Mouse (Mus musculus) adipocyte (in vitro differentiated cells): ENCODE data around the gene Nxpe3.

Experiments
- DNase-seq: peaks from one replicate; pipeline ENCODE4 v3.0.0-alpha.2; 2016; ENCODE audit warnings: low spot score

Gene Nxpe3

DNA sequence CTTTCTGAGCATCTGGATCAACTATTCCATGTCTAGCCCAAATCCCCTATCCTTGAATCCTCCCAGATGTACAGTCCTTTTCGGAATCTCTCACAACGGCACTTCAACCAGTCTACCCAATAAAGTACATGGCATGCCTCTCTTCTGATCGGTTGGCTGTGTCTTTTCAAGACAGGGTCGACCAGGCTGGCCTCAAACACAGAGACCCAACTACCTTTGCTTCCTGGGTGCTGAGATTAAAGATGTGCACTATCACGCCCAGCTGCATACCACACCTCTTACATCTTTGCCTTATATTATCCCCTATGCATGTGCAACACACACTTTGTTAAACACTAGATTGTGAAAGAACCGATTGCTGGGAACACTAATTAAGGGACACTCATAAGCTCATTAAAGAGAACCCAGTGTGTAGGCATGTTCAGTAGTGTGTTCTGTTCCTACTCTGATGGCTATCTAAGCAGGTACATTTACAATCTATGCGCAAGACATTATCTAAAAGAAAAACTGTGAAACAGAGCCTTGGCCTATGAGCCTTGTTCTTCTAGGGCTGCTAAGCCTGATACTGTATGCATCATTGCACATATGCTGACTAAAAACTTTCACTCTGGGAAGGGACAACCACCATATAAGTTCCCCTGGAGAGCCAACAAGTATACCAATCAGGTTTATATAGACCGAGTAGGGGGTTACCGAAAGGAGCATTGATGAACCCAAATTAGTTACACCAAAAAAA lies 85.1 kb downstream of the Nxpe3 start:
- peak; percentile 43 for DNase-seq

- no peak for DNase-seq
These were observed 85.7 kb downstream of the Nxpe3 start for GRCm38 (mm10) chr16:55809345-55809744.

DNA sequence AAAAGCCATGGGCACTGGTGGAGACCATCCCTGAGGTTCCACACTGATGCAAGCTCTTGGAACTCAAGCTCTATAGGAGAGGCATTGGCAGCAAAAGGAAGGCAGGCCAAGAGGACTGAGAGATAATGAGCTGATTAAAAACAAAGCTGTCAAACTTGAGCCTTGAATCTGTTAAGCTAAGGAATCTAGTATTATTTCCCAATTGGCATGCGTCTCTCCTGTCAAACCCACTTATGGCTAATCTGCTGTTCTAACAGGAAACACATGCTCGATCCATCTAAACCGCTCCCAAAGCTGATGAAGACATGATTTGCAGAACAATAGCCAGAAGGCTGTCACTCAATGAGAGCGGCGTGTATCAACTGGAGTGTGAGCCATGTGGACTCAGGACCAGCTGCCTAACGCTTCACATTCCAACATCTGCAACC lies 87.6 kb downstream of the Nxpe3 start:
- DNase-seq = no peak

GRCm38 (mm10) chr16:55804799-55805198 lies 90.3 kb downstream of the Nxpe3 start:
- no peak for DNase-seq

DNA sequence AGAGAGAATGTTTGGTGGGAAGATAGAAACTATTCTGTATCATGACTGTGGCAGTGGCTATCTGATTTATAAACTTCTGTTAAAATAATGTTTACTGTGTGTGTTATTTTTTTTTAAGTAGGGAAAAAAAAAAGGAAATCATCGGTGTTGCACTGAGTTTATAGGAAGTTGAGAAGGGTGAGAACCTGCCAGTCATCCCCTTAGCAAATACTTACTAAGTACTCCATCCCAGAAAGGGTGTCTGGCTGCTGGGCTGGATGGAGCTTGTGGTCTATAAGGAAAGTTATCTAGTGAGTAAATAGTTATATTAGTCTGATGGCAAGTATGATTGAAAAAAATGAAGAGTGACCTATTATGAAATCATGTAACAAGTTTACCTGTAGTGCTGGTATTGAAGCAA lies 93.5 kb downstream of the Nxpe3 start:
- DNase-seq = no peak

- peak; percentile 89 for DNase-seq
These were observed 96.2 kb downstream of the Nxpe3 start for GRCm38 (mm10) chr16:55798845-55799244.

GRCm38 (mm10) chr16:55790326-55790725 lies 104.8 kb downstream of the Nxpe3 start:
- peak; percentile 68 for DNase-seq
